24 mouse cellular contexts compared by ENCODE assay signal in the genomic region with DNA sequence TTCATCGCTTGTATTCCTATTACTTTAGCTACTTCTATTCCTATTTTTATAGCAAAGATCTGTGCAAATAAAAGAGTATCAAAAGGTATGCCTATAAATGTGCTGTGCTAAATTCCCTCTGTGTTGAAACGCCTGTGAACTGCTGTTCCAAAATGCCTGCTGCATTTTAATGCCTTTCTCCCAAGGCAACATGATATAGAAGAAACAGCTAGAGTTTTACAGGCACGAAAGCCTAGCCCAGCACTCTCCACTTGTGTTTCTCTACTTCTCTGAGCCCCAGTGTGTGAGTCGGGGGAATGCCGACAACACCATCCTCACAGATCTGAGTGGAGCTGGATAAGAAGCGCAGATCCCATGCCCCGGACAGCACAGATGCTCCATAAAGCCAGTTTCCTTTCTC.
"Had no signal": no experiment of that assay in that cellular context is flagged by ENCODE, and none has a peak within 500 bp of the region (broad histone marks: within the 10 kb centered on the region; RNA-seq: fewer than 3 reads in every experiment).

No protein-coding gene starts in this region.

- H3K9ac ChIP-seq: intestine, embryonic 15.5 days; kidney, embryonic 15.5 days; liver, embryonic 12.5 days; liver, embryonic 15.5 days; lung, embryonic 15.5 days; midbrain, embryonic 12.5 days; neural tube, embryonic 15.5 days had no signal

- H3K36me3 ChIP-seq: intestine, embryonic 15.5 days; kidney, embryonic 15.5 days; liver, embryonic 12.5 days; liver, embryonic 15.5 days; lung, embryonic 15.5 days; midbrain, embryonic 12.5 days; neural tube, embryonic 15.5 days had no signal

- H3K9me3 ChIP-seq: intestine, embryonic 15.5 days; kidney, embryonic 15.5 days; liver, embryonic 12.5 days; liver, embryonic 15.5 days; lung, embryonic 15.5 days; megakaryocyte, embryonic 14.5 days; midbrain, embryonic 12.5 days; neural tube, embryonic 15.5 days had no signal

- ATAC-seq: intestine, embryonic 15.5 days; liver, embryonic 12.5 days had no signal

- H3K4me1 ChIP-seq: intestine, embryonic 15.5 days; kidney, embryonic 15.5 days; liver, embryonic 12.5 days; liver, embryonic 15.5 days; lung, embryonic 15.5 days; megakaryocyte, embryonic 14.5 days; midbrain, embryonic 12.5 days; neural tube, embryonic 15.5 days had no signal

- H3K27ac ChIP-seq: intestine, embryonic 15.5 days; kidney, embryonic 15.5 days; left cerebral cortex, adult 2 months; liver, embryonic 12.5 days; liver, embryonic 15.5 days; lung, embryonic 15.5 days; midbrain, embryonic 12.5 days; neural tube, embryonic 15.5 days had no signal

- H3K4me2 ChIP-seq: intestine, embryonic 15.5 days; kidney, embryonic 15.5 days; liver, embryonic 12.5 days; liver, embryonic 15.5 days; lung, embryonic 15.5 days; midbrain, embryonic 12.5 days; neural tube, embryonic 15.5 days had no signal

- H3K4me3 ChIP-seq: intestine, embryonic 15.5 days; kidney, embryonic 15.5 days; left cerebral cortex, adult 2 months; liver, embryonic 12.5 days; liver, embryonic 15.5 days; lung, embryonic 15.5 days; megakaryocyte, embryonic 14.5 days; midbrain, embryonic 12.5 days; myocyte; neural tube, embryonic 15.5 days had no signal

- DNase-seq: kidney, adult 11 months; kidney, adult 8-10 months; kidney, postnatal 10 days; kidney, postnatal 36 days; layer of hippocampus, postnatal 36 days; liver; lung, adult 18-20 months; lung, postnatal 10 days; lung, postnatal 36 days; right cerebral cortex, adult 18-20 months; right cerebral cortex, postnatal 14 days; spleen, adult 18-20 months; thymus, adult 18-20 months; thymus, postnatal 36 days had no signal

- H3K27me3 ChIP-seq: intestine, embryonic 15.5 days; kidney, embryonic 15.5 days; liver, embryonic 12.5 days; liver, embryonic 15.5 days; lung, embryonic 15.5 days; megakaryocyte, embryonic 14.5 days; midbrain, embryonic 12.5 days; neural tube, embryonic 15.5 days had no signal
